Mouse (Mus musculus): ENCODE results near the gene Ccdc34. TPM values are rescaled to one million over a fixed set of nuclear protein-coding genes. Genes with fewer than 3 reads are reported as not detected.

Gene Ccdc34
- polyA plus RNA-seq, 1 experiment: 32.8 TPM

DNA sequence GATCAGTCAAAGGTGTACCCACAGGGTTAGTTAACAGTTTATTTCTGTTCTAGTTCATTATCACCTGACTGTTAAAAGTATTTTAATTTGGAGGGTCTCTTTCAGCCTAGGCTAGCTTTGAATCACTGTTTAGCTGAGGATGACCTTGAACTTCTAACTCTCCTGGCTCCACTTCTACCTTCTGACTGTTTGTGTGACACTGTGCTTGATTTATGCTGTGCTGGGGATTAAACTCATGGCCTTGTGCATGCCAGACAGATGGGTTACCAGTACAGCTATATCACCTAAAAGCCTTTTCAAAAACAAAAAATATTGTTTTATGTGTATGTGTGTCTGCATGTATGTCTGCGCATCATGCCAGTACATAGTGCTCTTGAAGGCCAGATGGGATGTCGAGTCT lies 172.8 kb downstream of the Ccdc34 start:
- H3K27ac ChIP-seq (ENCODE audit: control insufficient read depth, insufficient read depth, low read depth, low read length, poor library complexity): no peak overlapping the region
- TF ChIP-seq POLR2A (IDR thresholded peaks at IDR 0.05; ENCODE audit: borderline replicate concordance, control insufficient read depth, low read depth, low read length) (no peak), CTCF (IDR thresholded peaks at IDR 0.05; ENCODE audit: control insufficient read depth, insufficient read depth, low read length) (no peak)
- no peak overlapping the region for H3K4me3 ChIP-seq (replicated peaks; ENCODE audit: control insufficient read depth, low read depth, low read length)
- 84% methylated on average over 2 of the region's 2 CpGs for WGBS
- H3K4me1 ChIP-seq (ENCODE audit: control insufficient read depth, insufficient read depth, low read length): no peaks in the 10 kb centered on the region; the same call in 1 of the 2 replicates

DNA sequence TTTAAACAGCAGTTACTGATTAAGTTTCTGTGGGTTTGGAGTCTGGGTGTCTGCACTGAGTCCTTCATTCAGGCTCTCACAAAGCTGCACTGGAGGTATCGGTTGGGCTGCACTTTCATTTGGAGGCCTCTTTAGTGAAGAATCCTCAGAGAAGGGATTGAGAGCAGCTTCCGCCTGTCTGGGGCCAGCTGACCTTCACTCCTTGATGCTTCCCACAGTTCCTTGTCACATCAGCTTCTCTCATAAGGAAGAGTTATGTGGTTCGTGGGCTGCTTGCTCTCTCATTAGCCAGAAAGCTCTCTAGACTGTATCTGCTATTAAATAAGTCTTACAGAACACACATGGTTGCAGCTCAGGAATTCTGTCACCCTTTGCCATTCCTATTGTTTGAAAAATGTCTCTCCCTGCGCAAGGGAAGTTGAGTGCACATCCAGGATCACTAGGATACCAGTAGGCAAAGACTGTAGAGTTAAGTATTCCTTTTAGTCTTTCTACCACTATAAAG lies 173.6 kb downstream of the Ccdc34 start:
- no peak overlapping the region for H3K27ac ChIP-seq (ENCODE audit: control insufficient read depth, insufficient read depth, low read depth, low read length, poor library complexity)
- WGBS: 64% methylated on average over 4 of the region's 4 CpGs
- TF ChIP-seq POLR2A (IDR thresholded peaks at IDR 0.05; ENCODE audit: borderline replicate concordance, control insufficient read depth, low read depth, low read length): no peak
- no peak for TF ChIP-seq CTCF (IDR thresholded peaks at IDR 0.05; ENCODE audit: control insufficient read depth, insufficient read depth, low read length)
- H3K4me1 ChIP-seq (ENCODE audit: control insufficient read depth, insufficient read depth, low read length): no peaks in the 10 kb centered on the region; the same call in 1 of the 2 replicates
- H3K4me3 ChIP-seq (replicated peaks; ENCODE audit: control insufficient read depth, low read depth, low read length): no peak overlapping the region

DNA sequence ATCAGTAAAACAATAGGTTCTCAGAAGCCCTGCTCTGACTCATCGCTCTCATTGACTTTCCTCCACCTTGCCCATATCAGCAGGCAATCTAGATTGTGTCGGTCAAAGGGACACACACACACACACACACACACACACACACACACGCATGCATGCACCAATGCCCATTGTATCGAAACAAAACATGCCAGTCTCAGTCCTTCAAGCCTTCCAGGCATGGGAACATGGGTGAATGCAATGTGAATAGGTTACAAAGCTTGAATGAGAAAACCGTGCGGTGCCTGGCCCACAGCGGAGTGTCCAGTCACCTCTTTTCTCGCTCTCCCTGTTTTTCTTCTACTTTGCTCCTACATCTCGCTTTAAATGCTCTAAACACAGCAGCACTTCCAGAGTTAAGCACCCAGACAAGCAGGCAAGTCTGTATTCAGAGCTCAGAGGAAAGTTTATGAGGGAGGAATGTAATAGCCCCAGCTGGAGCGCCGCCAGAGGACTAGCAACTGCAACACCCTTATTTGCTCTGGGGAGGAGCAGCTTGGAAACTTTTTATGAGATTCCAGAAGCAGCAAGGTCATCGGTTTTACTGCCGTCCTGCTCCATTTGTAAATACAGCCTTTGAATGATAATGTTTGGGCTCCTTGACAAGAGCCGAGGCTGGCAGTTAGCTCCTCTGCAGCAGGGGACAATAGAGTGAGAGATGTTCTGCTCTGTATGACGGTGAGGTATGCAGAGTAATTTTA lies 174.5 kb downstream of the Ccdc34 start:
- 34% methylated on average over 15 of the region's 15 CpGs for WGBS
- Histone ChIP-seq H3K27ac (ENCODE audit: control insufficient read depth, insufficient read depth, low read depth, low read length, poor library complexity) (no peak overlapping the region), H3K4me3 (replicated peaks; ENCODE audit: control insufficient read depth, low read depth, low read length) (no peak overlapping the region), H3K4me1 (ENCODE audit: control insufficient read depth, insufficient read depth, low read length) (no peaks in the 10 kb centered on the region; the same call in 1 of the 2 replicates)
- TF ChIP-seq CTCF (IDR thresholded peaks at IDR 0.05; ENCODE audit: control insufficient read depth, insufficient read depth, low read length) (no peak), POLR2A (IDR thresholded peaks at IDR 0.05; ENCODE audit: borderline replicate concordance, control insufficient read depth, low read depth, low read length) (no peak)

DNA sequence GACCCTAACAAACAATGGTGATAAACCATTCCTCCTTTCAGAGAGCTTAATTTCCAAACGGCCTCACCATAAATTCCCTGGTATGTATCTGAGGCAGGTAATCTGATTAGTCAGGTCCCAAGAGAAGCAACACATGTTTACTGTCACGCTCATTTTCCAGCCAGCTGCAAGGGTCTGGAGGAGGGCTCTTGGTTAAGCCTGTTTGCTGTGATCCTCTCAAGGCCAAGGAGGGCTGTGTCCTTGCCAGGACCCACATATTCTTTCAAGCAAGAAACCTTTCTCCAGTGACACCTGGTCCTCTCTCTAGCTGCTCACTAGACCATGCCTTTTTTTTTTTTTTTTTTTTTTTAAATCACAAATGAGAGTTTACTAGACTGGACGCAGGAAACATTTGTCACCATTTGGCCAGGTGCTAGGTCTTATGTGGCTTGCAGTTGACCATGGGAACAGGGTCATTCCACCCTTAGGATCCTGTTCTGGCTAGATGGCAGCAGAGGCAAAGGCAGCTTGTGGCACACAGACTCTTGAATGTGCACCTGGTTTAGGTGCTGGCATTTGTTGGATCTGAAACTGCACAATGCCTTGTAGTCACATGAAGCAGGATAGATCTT lies 175.2 kb downstream of the Ccdc34 start:
- Histone ChIP-seq H3K4me3 (replicated peaks; ENCODE audit: control insufficient read depth, low read depth, low read length) (no peak overlapping the region), H3K27ac (ENCODE audit: control insufficient read depth, insufficient read depth, low read depth, low read length, poor library complexity) (no peak overlapping the region), H3K4me1 (ENCODE audit: control insufficient read depth, insufficient read depth, low read length) (no peaks in the 10 kb centered on the region; the same call in 1 of the 2 replicates)
- 33% methylated on average over 3 of the region's 3 CpGs for WGBS
- TF ChIP-seq CTCF (IDR thresholded peaks at IDR 0.05; ENCODE audit: control insufficient read depth, insufficient read depth, low read length): no peak
- TF ChIP-seq POLR2A (IDR thresholded peaks at IDR 0.05; ENCODE audit: borderline replicate concordance, control insufficient read depth, low read depth, low read length): no peak

DNA sequence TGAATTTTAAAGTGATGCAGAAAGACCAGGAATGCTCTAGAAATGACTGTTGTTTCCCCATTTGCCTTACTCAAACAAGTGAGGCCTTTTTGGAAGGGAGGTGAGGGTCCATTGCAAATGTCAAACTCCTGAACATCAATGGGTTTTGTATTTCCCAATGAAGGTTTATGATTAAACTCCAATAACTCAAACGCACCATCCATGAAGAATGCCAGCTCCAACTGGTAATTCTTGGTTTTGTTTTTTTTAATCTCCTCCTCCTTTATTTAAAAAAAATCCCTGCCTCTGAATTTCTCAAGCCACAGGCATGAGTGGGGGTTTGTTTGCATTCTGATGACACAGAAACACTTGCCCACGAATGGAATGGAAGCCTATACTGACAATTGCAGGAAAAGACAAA lies 178.9 kb downstream of the Ccdc34 start:
- Histone ChIP-seq H3K27ac (ENCODE audit: control insufficient read depth, insufficient read depth, low read depth, low read length, poor library complexity) (no peak overlapping the region), H3K4me1 (ENCODE audit: control insufficient read depth, insufficient read depth, low read length) (no peaks in the 10 kb centered on the region), H3K4me3 (replicated peaks; ENCODE audit: control insufficient read depth, low read depth, low read length) (no peak overlapping the region)
- TF ChIP-seq CTCF (IDR thresholded peaks at IDR 0.05; ENCODE audit: control insufficient read depth, insufficient read depth, low read length): no peak
- TF ChIP-seq POLR2A (IDR thresholded peaks at IDR 0.05; ENCODE audit: borderline replicate concordance, control insufficient read depth, low read depth, low read length): no peak
- 65% methylated on average over 2 of the region's 2 CpGs for WGBS

DNA sequence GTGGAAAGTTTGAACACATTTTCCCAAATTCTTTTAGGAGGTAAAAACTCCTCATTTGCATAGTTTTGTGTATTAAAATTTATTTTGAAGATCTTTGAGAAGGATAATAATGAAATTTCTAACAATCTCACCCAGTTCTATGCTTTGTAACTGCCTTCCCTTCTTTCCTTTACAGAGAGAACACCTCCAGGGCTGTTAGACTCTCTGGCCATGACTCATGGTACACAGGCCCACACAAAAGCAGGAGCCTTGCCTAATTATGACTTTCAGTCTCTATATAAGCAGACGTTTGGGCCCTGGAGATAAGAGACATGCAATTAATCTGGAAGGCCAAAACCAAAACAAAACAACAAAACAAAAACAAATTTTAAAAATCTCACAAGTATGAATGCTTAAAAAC lies 182.0 kb downstream of the Ccdc34 start:
- TF ChIP-seq POLR2A (IDR thresholded peaks at IDR 0.05; ENCODE audit: borderline replicate concordance, control insufficient read depth, low read depth, low read length) (no peak), CTCF (IDR thresholded peaks at IDR 0.05; ENCODE audit: control insufficient read depth, insufficient read depth, low read length) (no peak)
- 33% methylated on average over 1 of the region's 1 CpGs for WGBS
- no peaks in the 10 kb centered on the region for H3K4me1 ChIP-seq (ENCODE audit: control insufficient read depth, insufficient read depth, low read length)
- no peak overlapping the region for H3K27ac ChIP-seq (ENCODE audit: control insufficient read depth, insufficient read depth, low read depth, low read length, poor library complexity)
- H3K4me3 ChIP-seq (replicated peaks; ENCODE audit: control insufficient read depth, low read depth, low read length): no peak overlapping the region

DNA sequence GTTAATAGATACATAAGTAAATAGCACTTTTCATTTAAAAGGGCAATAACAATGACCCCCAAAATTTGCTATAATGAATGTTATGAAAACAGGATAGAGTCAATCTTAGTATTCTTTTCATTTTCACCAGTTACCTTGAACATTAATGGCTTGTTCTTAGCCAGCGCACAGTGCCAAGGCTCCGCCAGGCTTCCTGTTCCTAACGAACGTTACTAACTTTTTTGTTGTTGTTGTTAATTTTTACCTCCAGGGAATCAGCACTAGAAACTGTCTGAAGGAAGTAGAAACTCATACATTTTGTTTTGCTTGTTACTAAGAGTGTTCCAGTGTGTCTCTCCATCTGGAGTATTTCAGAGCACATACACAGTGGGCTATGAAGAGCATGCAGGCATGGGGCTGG lies 184.2 kb downstream of the Ccdc34 start:
- WGBS: 69% methylated on average over 4 of the region's 4 CpGs
- Histone ChIP-seq H3K4me3 (replicated peaks; ENCODE audit: control insufficient read depth, low read depth, low read length) (no peak overlapping the region), H3K4me1 (ENCODE audit: control insufficient read depth, insufficient read depth, low read length) (no peaks in the 10 kb centered on the region), H3K27ac (ENCODE audit: control insufficient read depth, insufficient read depth, low read depth, low read length, poor library complexity) (no peak overlapping the region)
- TF ChIP-seq CTCF (IDR thresholded peaks at IDR 0.05; ENCODE audit: control insufficient read depth, insufficient read depth, low read length): no peak
- no peak for TF ChIP-seq POLR2A (IDR thresholded peaks at IDR 0.05; ENCODE audit: borderline replicate concordance, control insufficient read depth, low read depth, low read length)

DNA sequence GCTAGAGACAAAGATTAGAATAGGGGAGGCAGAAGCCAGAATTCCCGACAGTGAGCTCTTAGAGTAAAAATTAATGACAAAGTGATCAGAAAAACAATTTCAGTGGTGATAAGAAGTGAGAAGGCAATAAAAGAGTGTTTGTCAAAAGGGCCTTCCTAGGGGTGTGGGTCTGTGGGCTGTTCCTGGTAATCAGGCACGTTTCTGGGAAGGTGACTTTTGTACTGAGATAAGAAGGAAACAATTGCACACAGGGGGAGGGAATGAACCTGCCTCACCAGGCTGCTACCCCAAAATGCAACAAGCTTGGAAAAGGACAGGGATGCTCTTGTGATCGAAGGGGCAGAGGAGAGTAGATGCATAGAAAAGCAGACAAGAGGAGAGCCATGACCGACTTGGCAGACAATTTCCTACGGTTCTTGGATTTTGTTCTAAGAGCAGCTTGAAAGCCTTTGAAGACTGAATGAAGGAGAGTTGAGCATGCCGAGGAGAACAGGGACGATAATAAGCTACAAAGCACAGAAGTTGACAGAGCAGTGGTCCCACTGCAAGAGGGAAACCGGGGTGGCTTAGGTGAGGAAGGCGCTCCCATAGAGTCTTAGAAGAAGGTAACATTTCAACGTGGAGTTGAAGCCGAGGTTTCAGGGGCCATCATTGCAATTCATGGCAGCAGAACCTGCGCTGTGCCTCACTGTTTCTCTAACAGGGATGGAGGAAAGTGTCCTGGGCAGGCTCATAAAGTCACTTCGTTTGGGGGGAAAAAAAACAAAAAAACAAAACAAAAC lies 185.3 kb downstream of the Ccdc34 start:
- TF ChIP-seq CTCF (IDR thresholded peaks at IDR 0.05; ENCODE audit: control insufficient read depth, insufficient read depth, low read length) (no peak), POLR2A (IDR thresholded peaks at IDR 0.05; ENCODE audit: borderline replicate concordance, control insufficient read depth, low read depth, low read length) (no peak)
- no peaks in the 10 kb centered on the region for H3K4me1 ChIP-seq (ENCODE audit: control insufficient read depth, insufficient read depth, low read length)
- WGBS: 58% methylated on average over 13 of the region's 13 CpGs
- H3K4me3 ChIP-seq (replicated peaks; ENCODE audit: control insufficient read depth, low read depth, low read length): no peak overlapping the region
- no peak overlapping the region for H3K27ac ChIP-seq (ENCODE audit: control insufficient read depth, insufficient read depth, low read depth, low read length, poor library complexity)

Data from bone marrow, adult 2 months (tissue).